In genomic region chr11:55240556-55240955, GRCm38 (mm10) we compare ENCODE assay signal across 8 mouse cellular contexts. TPM values are rescaled to one million over a fixed set of nuclear protein-coding genes. Genes with fewer than 3 reads are reported as not detected.
A peak's percentile ranks its signal among the peaks of the same experiment; 100 is the strongest.
DNase-seq lines count a peak whose midpoint lies in the region; ATAC-seq and TF ChIP-seq lines count a peak whose summit lies in the region.

No protein-coding gene starts in this region.

- intact Hi-C loops in left cerebral cortex, postnatal 4 days (cut with DNase I): no loop called here

- no peak overlapping the region for H3K4me2 ChIP-seq in midbrain, embryonic 14.5 days (ENCODE audit: low read length)
- no peak overlapping the region for H3K4me2 ChIP-seq in midbrain, embryonic 15.5 days

- ATAC-seq in midbrain, embryonic 14.5 days (ENCODE audit: low FRiP score, low TSS enrichment): no peak
- no peak for ATAC-seq in midbrain, embryonic 15.5 days (replicated peaks)
- ATAC-seq in neutrophil, adult 5-6 weeks (ENCODE audit: extremely low read depth, insufficient number of reproducible peaks, low FRiP score, poor library complexity, severe bottlenecking): peak; percentile 82

- no peaks in the 10 kb centered on the region for H3K4me1 ChIP-seq in midbrain, embryonic 14.5 days (ENCODE audit: control insufficient read depth, insufficient read depth, low read length)
- no peaks in the 10 kb centered on the region for H3K4me1 ChIP-seq in midbrain, embryonic 15.5 days
- no peaks in the 10 kb centered on the region for H3K4me1 ChIP-seq in thymus, adult 2 months (replicated peaks; ENCODE audit: control insufficient read depth, insufficient read depth, low read length)

- H3K9me3 ChIP-seq in midbrain, embryonic 14.5 days (ENCODE audit: control insufficient read depth, low read length): no peaks in the 10 kb centered on the region
- no peaks in the 10 kb centered on the region for H3K9me3 ChIP-seq in midbrain, embryonic 15.5 days

- 69% methylated on average over 7 of the region's 7 CpGs for WGBS in midbrain, embryonic 14.5 days
- 68% methylated on average over 7 of the region's 7 CpGs for WGBS in midbrain, embryonic 15.5 days
- WGBS in thymus, adult 2 months: 55% methylated on average over 7 of the region's 7 CpGs

- H3K9ac ChIP-seq in midbrain, embryonic 14.5 days (replicated peaks; ENCODE audit: low read length): no peak overlapping the region
- no peak overlapping the region for H3K9ac ChIP-seq in midbrain, embryonic 15.5 days

- no peak for TF ChIP-seq POLR2A in thymus, adult 2 months (IDR thresholded peaks at IDR 0.05; ENCODE audit: control insufficient read depth, extremely low read depth, insufficient read depth, low read length, poor library complexity)

- DNase-seq in midbrain, embryonic 14.5 days: peak; percentile 73
- DNase-seq in c-Kit-positive CD71-negative TER-119-negative erythroid progenitor cells, embryonic 14.5 days (ENCODE audit: low read depth): peak; percentile 71
- DNase-seq in frontal cortex, postnatal 10 days (ENCODE audit: low spot score in 2 of 2): peak; percentile 33 to 70
- peak; percentile 73 to 85 for DNase-seq in kidney, adult 8-10 months
- peak; percentile 50 for DNase-seq in left cerebral cortex, postnatal 4 days
- peak; percentile 64 for DNase-seq in thymus, adult 2 months

- H3K27ac ChIP-seq in midbrain, embryonic 14.5 days (replicated peaks; ENCODE audit: low read depth, low read length): no peak overlapping the region
- no peak overlapping the region for H3K27ac ChIP-seq in midbrain, embryonic 15.5 days
- no peak overlapping the region for H3K27ac ChIP-seq in thymus, adult 2 months (ENCODE audit: control insufficient read depth, insufficient read depth, low read length)

- no peak overlapping the region for H3K4me3 ChIP-seq in midbrain, embryonic 14.5 days (replicated peaks; ENCODE audit: low read depth, low read length)
- no peak overlapping the region for H3K4me3 ChIP-seq in midbrain, embryonic 15.5 days
- H3K4me3 ChIP-seq in thymus, adult 2 months (ENCODE audit: control insufficient read depth, insufficient read depth, low read length): no peak overlapping the region

- H3K27me3 ChIP-seq in midbrain, embryonic 14.5 days (ENCODE audit: control insufficient read depth, insufficient read depth, low read length): no peaks in the 10 kb centered on the region
- no peaks in the 10 kb centered on the region for H3K27me3 ChIP-seq in midbrain, embryonic 15.5 days (replicated peaks)
- no peaks in the 10 kb centered on the region for H3K27me3 ChIP-seq in thymus, adult 2 months (ENCODE audit: control insufficient read depth, insufficient read depth, low read length)

- H3K36me3 ChIP-seq in midbrain, embryonic 14.5 days (ENCODE audit: control insufficient read depth, insufficient read depth, low read length): no peaks in the 10 kb centered on the region
- no peaks in the 10 kb centered on the region for H3K36me3 ChIP-seq in midbrain, embryonic 15.5 days (replicated peaks)
- H3K36me3 ChIP-seq in thymus, adult 2 months (ENCODE audit: control insufficient read depth, insufficient read depth, low read length): no peaks in the 10 kb centered on the region

- TF ChIP-seq CTCF in thymus, adult 2 months (IDR thresholded peaks at IDR 0.05; ENCODE audit: borderline replicate concordance, control insufficient read depth, extremely low read depth, insufficient read depth, low read length, poor library complexity): no peak

RNA-seq across cellular contexts. Expression of gene Slc36a1, which starts 36.4 kb away (rescaled TPM):
- polyA plus RNA-seq in midbrain, embryonic 14.5 days (2014; fragmentation: Nextera tagmentation; extraction: Ambion mirVana): 3.1 and 3.6 TPM in 2 replicates
- polyA plus RNA-seq in midbrain, embryonic 15.5 days (2015; fragmentation: Nextera tagmentation; extraction: Ambion mirVana): 3.9 and 4.3 TPM in 2 replicates
- 10 to 100 TPM; 33.5 to 41.3 TPM for total RNA-seq in left cerebral cortex, postnatal 4 days (2021)
- total RNA-seq in neutrophil, adult 5-6 weeks (2017): 9.3 and 10.1 TPM in 2 replicates
- 60.3 and 65.3 TPM in 2 replicates for polyA plus RNA-seq in thymus, adult 2 months (2012; rRNA removed)

RNA-seq across cellular contexts. Expression of gene Slc36a2, which starts 55.7 kb away (rescaled TPM):
- 0.12 TPM in 1 of 2 replicates, not detected in the other for polyA plus RNA-seq in midbrain, embryonic 14.5 days (2014; fragmentation: Nextera tagmentation; extraction: Ambion mirVana)
- 0.24 and 0.28 TPM in 2 replicates for polyA plus RNA-seq in midbrain, embryonic 15.5 days (2015; fragmentation: Nextera tagmentation; extraction: Ambion mirVana)
- under 1 TPM in 1 of 2 experiments, not detected in 1; 0.52 TPM for total RNA-seq in left cerebral cortex, postnatal 4 days (2021)
- not detected in 2 replicates for total RNA-seq in neutrophil, adult 5-6 weeks (2017)
- 38.6 and 44.6 TPM in 2 replicates for polyA plus RNA-seq in thymus, adult 2 months (2012; rRNA removed)

Comparison
In these comparisons a context has a peak if more than half of its experiments do, and no peak if none do; other contexts are left out.
1. RNA of gene Slc36a1, which starts 36.4 kb away (polyA plus RNA-seq): 60.3 to 65.3 TPM in thymus, adult 2 months; 3.9 to 4.3 TPM in midbrain, embryonic 15.5 days and 3.1 to 3.6 TPM in midbrain, embryonic 14.5 days; every median in the first group is over 10 times any median in the second.
2. RNA of gene Slc36a2, which starts 55.7 kb away (polyA plus RNA-seq): 38.6 to 44.6 TPM in thymus, adult 2 months; 0.24 to 0.28 TPM in midbrain, embryonic 15.5 days and 0.12 TPM in midbrain, embryonic 14.5 days; every median in the first group is over 10 times any median in the second.
3. Peak in every context shown above with its lines, with median percentiles within 50 percentile points of each other: DNase-seq.